Mouse (Mus musculus) midbrain, embryonic 12.5 days (tissue): ENCODE results near the gene Rcan1. TPM values are rescaled to one million over a fixed set of nuclear protein-coding genes. Genes with fewer than 3 reads are reported as not detected.
"Not testable (repeated sequence)": the region's sequence is repeated elsewhere in the genome, so short reads cannot be mapped to it uniquely, and the experiment has no call there.

Experiments used
- ATAC-seq: fragments of 200-750 bp; cut with Nextera tagmentation; 2 replicates; pipeline ENCODE4 v1.8.0; 2017; ENCODE audit warnings: low read depth, moderate TSS enrichment, moderate library complexity; ENCODE audit not compliant: low FRiP score
- H3K27ac ChIP-seq: fragments of 300-500 bp; sonication (generic); replicated peaks from 2 replicates; pipeline ENCODE4 v1.5.1; 2016; ENCODE audit warnings: mild to moderate bottlenecking
- H3K27me3 ChIP-seq: fragments of 300-500 bp; sonication (generic); 2 replicates; pipeline ENCODE4 v1.6.1; 2016; ENCODE audit warnings: mild to moderate bottlenecking
- H3K36me3 ChIP-seq: fragments of 300-500 bp; sonication (generic); 2 replicates; pipeline ENCODE4 v1.6.1; 2016
- H3K4me1 ChIP-seq: fragments of 300-500 bp; sonication (generic); 2 replicates; pipeline ENCODE4 v1.6.1; 2016
- H3K4me2 ChIP-seq: fragments of 300-500 bp; sonication (generic); replicated peaks from 2 replicates; pipeline ENCODE4 v1.6.1; 2016; ENCODE audit warnings: mild to moderate bottlenecking, moderate library complexity
- H3K4me3 ChIP-seq: fragments of 300-500 bp; sonication (generic); 2 replicates; pipeline ENCODE4 v1.5.1; 2016; ENCODE audit warnings: mild to moderate bottlenecking
- H3K9ac ChIP-seq: fragments of 300-500 bp; sonication (generic); replicated peaks from 2 replicates; pipeline ENCODE4 v1.6.1; 2016; ENCODE audit warnings: mild to moderate bottlenecking, moderate library complexity
- H3K9me3 ChIP-seq: fragments of 300-500 bp; sonication (generic); 2 replicates; pipeline ENCODE4 v1.6.1; 2016; ENCODE audit warnings: mild to moderate bottlenecking
- WGBS: fragments of 180-500 bp; shearing (Covaris S2); methylation state at CpG from one replicate; pipeline ENCODE4 v1.1.7; 2016; 5-methylcytosine and 5-hydroxymethylcytosine counted together
- polyA plus RNA-seq: library from polyadenylated mRNA; unstranded; fragments of >200 nt; fragmentation: Nextera tagmentation; extraction: Ambion mirVana; gene quantifications from 2 replicates; pipeline ENCODE4 v1.2.1, GENCODE M21; 2016

Rcan1 gene
- polyA plus RNA-seq, 1 experiment from 2014 or later, result 42.8 TPM

GRCm38 (mm10) chr16:92428197-92428950 lies 42.3 kb downstream of the Rcan1 start:
- Histone ChIP-seq H3K27ac (0 out of 2 replicates have a peak overlapping the region, but pooled peaks have one; percentile 15), H3K9ac (no peak overlapping the region), H3K4me2 (no peak overlapping the region), H3K36me3 (no peaks in the 10 kb centered on the region), H3K4me1 (peaks cover 34% of the 10 kb centered on the region), H3K27me3 (no peaks in the 10 kb centered on the region), H3K9me3 (no peaks in the 10 kb centered on the region), H3K4me3 (no peak overlapping the region)
- no peak for ATAC-seq
- 77% methylated on average over 19 of the region's 19 CpGs for WGBS

- no peak for ATAC-seq
- Histone ChIP-seq H3K27ac (no peak overlapping the region), H3K4me2 (no peak overlapping the region), H3K9ac (no peak overlapping the region), H3K4me3 (no peak overlapping the region), H3K9me3 (no peaks in the 10 kb centered on the region), H3K27me3 (no peaks in the 10 kb centered on the region), H3K36me3 (no peaks in the 10 kb centered on the region), H3K4me1 (peaks cover 34% of the 10 kb centered on the region)
- WGBS, result 31% methylated on average over 6 of the region's 6 CpGs
These were observed 44.0 kb downstream of the Rcan1 start for GRCm38 (mm10) chr16:92426708-92427107.

DNA sequence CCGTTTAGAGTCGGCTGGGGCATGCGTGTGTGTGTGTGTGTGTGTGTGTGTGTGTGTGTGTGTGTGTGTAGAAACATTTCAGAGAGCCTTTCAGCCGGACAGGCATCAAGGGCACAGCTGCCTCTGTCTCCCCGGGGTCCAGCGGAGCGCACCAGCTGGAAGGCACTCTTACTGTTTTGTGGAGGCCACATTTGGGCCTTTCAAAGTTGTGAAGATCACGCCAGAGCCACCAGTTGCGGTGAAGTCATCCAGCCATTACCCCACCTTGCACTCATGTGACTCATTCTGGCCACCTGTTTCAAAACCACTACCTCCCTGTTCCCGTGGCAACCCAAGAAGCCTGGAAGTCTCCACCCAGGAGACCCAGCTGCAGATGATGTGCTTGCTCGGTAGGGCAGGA lies 44.8 kb downstream of the Rcan1 start:
- H3K9me3 ChIP-seq, result no peaks in the 10 kb centered on the region
- no peaks in the 10 kb centered on the region for H3K36me3 ChIP-seq
- no peak overlapping the region for H3K9ac ChIP-seq
- peaks cover 34% of the 10 kb centered on the region for H3K4me1 ChIP-seq
- H3K27me3 ChIP-seq, result no peaks in the 10 kb centered on the region
- WGBS, result 70% methylated on average over 11 of the region's 11 CpGs
- no peak for ATAC-seq
- no peak overlapping the region for H3K4me3 ChIP-seq
- no peak overlapping the region for H3K4me2 ChIP-seq
- H3K27ac ChIP-seq, result no peak overlapping the region

DNA sequence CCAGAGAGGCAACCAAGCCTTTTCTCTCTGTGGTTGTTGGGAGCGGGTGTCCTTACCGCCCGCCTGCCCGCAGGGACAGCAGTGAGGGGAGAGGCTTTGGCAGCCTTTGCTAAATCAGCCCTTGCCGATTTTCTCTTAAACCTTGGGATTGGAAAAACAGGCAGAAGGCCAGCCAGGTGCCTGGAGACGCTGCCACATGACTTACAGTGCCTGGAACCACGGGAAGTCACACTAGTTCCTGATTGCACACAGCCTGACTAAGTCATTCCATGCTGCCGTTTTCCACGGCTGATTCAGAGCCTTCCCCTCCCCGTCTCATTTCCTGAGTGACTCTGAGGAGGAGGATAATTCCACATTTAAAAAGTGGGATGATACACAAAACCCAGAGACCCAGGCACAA lies 47.3 kb downstream of the Rcan1 start:
- H3K9me3 ChIP-seq, result no peaks in the 10 kb centered on the region
- no peak for ATAC-seq
- no peaks in the 10 kb centered on the region for H3K27me3 ChIP-seq
- no peak overlapping the region for H3K4me3 ChIP-seq
- no peak overlapping the region for H3K4me2 ChIP-seq
- H3K27ac ChIP-seq, result no peak overlapping the region
- no peak overlapping the region for H3K9ac ChIP-seq
- 63% methylated on average over 10 of the region's 10 CpGs for WGBS
- H3K36me3 ChIP-seq, result no peaks in the 10 kb centered on the region
- H3K4me1 ChIP-seq, result peaks cover 24% of the 10 kb centered on the region

GRCm38 (mm10) chr16:92422435-92423362 lies 48.0 kb downstream of the Rcan1 start:
- ATAC-seq, result no peak
- Histone ChIP-seq H3K27ac (no peak overlapping the region), H3K27me3 (no peaks in the 10 kb centered on the region), H3K9ac (no peak overlapping the region), H3K4me3 (no peak overlapping the region), H3K4me1 (peaks cover 19% of the 10 kb centered on the region), H3K4me2 (no peak overlapping the region), H3K36me3 (0 out of 2 replicates have a peak, but pooled peaks cover 1% of the 10 kb centered on the region), H3K9me3 (no peaks in the 10 kb centered on the region)
- 85% methylated on average over 13 of the region's 13 CpGs for WGBS

GRCm38 (mm10) chr16:92421147-92421934 lies 49.3 kb downstream of the Rcan1 start:
- Histone ChIP-seq H3K4me2 (no peak overlapping the region), H3K36me3 (0 out of 2 replicates have a peak, but pooled peaks cover 2% of the 10 kb centered on the region), H3K9me3 (no peaks in the 10 kb centered on the region), H3K4me3 (no peak overlapping the region), H3K4me1 (peaks cover 10% of the 10 kb centered on the region), H3K9ac (no peak overlapping the region), H3K27ac (no peak overlapping the region), H3K27me3 (no peaks in the 10 kb centered on the region)
- WGBS, result 69% methylated on average over 13 of the region's 13 CpGs
- ATAC-seq, result no peak

- 93% methylated on average over 5 of the region's 5 CpGs for whole genome bisulfite sequencing
- 0 out of 2 replicates have a peak, but pooled peaks cover 2% of the 10 kb centered on the region for H3K36me3 ChIP-seq
- H3K27ac ChIP-seq, result no peak overlapping the region
- H3K4me3 ChIP-seq, result no peak overlapping the region
- H3K9me3 ChIP-seq, result no peaks in the 10 kb centered on the region
- H3K4me1 ChIP-seq, result peaks cover 3% of the 10 kb centered on the region
- no peak overlapping the region for H3K9ac ChIP-seq
- H3K4me2 ChIP-seq, result no peak overlapping the region
- H3K27me3 ChIP-seq, result no peaks in the 10 kb centered on the region
- ATAC-seq, result no peak
These were observed 50.0 kb downstream of the Rcan1 start for GRCm38 (mm10) chr16:92420641-92421040.

GRCm38 (mm10) chr16:92419099-92419498 lies 51.6 kb downstream of the Rcan1 start:
- 93% methylated on average over 12 of the region's 12 CpGs for WGBS

GRCm38 (mm10) chr16:92417267-92417666 lies 53.4 kb downstream of the Rcan1 start:
- H3K9me3 ChIP-seq, result no peaks in the 10 kb centered on the region
- 93% methylated on average over 2 of the region's 2 CpGs for WGBS
- H3K4me1 ChIP-seq, result peaks cover 13% of the 10 kb centered on the region
- H3K27me3 ChIP-seq, result no peaks in the 10 kb centered on the region
- H3K4me3 ChIP-seq, result no peak overlapping the region
- no peak overlapping the region for H3K9ac ChIP-seq
- H3K27ac ChIP-seq, result no peak overlapping the region
- no peak overlapping the region for H3K4me2 ChIP-seq
- no peak for ATAC-seq
- 0 out of 2 replicates have a peak, but pooled peaks cover 2% of the 10 kb centered on the region for H3K36me3 ChIP-seq

More at GRCm38 (mm10) chr16:92419099-92419498, 51.6 kb downstream of the Rcan1 start:
- Histone ChIP-seq H3K4me1 (no peaks in the 10 kb centered on the region; the same call in 1 of the 2 replicates), H3K9me3 (no peaks in the 10 kb centered on the region), H3K4me2 (no peak overlapping the region), H3K4me3 (no peak overlapping the region), H3K9ac (no peak overlapping the region), H3K36me3 (0 out of 2 replicates have a peak, but pooled peaks cover 2% of the 10 kb centered on the region), H3K27me3 (no peaks in the 10 kb centered on the region), H3K27ac (no peak overlapping the region)
- ATAC-seq, result no peak

DNA sequence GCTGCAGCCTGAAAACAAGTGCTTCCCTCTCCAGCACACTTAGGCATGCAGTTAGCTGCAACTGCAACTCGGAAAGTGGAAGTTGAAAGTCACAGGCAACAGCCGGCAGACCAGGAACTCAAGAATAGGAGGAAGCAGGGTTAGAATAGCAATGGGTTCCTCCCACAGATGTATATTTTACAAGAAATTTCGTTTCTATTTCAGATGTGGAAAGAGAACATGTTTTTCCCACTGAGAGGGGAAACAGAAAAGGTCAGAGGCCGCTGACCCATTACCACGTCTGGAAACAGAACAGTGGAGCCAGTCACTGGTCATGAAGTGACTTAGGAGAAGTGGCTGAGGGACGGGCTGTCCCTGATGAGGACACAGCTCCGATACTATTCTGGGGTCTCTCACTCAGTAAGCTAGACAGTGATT lies 55.0 kb downstream of the Rcan1 start:
- H3K36me3 ChIP-seq, result 0 out of 2 replicates have a peak, but pooled peaks cover 2% of the 10 kb centered on the region
- ATAC-seq, result no peak

DNA sequence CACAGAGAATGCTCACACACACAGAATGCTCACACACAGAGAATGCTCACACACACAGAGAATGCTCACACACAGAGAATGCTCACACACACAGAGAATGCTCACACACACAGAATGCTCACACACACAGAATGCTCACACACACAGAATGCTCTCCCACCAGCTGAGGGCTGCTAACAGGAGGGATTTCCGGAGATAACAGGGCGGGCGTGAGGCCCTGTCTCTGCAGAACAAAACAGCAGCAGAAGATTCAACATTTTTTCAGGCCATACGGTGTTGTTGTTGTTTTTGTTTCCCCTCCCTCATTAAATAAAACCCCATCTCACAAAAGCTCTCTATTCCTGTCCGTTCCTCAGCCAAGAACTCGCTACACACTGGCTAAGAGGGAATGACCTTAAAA lies 55.6 kb downstream of the Rcan1 start:
- H3K4me3 ChIP-seq, result not testable (repeated sequence)

More for the DNA sequence above, 55.0 kb downstream of the Rcan1 start:
- H3K4me3 ChIP-seq, result no peak overlapping the region
- no peak overlapping the region for H3K4me2 ChIP-seq
- H3K4me1 ChIP-seq, result peaks cover 25% of the 10 kb centered on the region
- H3K9me3 ChIP-seq, result no peaks in the 10 kb centered on the region
- no peaks in the 10 kb centered on the region for H3K27me3 ChIP-seq
- H3K27ac ChIP-seq, result no peak overlapping the region
- no peak overlapping the region for H3K9ac ChIP-seq
- WGBS, result 47% methylated on average over 7 of the region's 7 CpGs

More for the DNA sequence above, 55.6 kb downstream of the Rcan1 start:
- not testable (repeated sequence) for H3K9me3 ChIP-seq, H3K4me2 ChIP-seq, H3K9ac ChIP-seq, H3K27ac ChIP-seq, H3K27me3 ChIP-seq, H3K36me3 ChIP-seq, ATAC-seq
- WGBS, result 64% methylated on average over 6 of the region's 6 CpGs
- peaks cover 25% of the 10 kb centered on the region for H3K4me1 ChIP-seq
